Mouse (Mus musculus) T-helper 2 cell (primary cell): Measurements from ENCODE around the gene Stra6.

Experiments used
- in situ Hi-C: fragments of 300-600 bp; cut with MboI, MseI; formaldehyde crosslinking; loops from one replicate; pipeline ENCODE4 v1.15.1; 2025; ENCODE audit warnings: high pct_unique_total_duplicates

Gene Stra6

DNA sequence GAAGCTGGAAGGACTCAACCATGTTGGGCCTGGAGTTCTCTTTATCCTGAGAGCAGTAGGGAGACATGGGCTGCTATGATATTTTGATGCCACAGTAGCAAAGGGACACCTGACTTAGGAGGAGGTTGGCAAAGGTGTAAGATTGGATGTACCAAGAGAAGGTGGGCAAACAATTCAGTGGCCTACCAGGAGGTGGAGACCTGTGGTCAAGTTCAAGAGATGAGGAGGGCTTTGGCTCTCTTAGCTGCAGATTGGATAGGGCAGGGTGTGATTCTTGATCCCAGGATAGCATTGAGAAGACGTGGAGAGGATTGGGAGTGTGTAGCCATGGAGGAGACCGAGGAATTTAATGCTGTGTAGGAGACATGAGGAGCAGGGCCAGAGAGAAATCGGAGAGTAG is 30.2 kb downstream of the Stra6 start:
- in situ Hi-C loops: no loop called here

DNA sequence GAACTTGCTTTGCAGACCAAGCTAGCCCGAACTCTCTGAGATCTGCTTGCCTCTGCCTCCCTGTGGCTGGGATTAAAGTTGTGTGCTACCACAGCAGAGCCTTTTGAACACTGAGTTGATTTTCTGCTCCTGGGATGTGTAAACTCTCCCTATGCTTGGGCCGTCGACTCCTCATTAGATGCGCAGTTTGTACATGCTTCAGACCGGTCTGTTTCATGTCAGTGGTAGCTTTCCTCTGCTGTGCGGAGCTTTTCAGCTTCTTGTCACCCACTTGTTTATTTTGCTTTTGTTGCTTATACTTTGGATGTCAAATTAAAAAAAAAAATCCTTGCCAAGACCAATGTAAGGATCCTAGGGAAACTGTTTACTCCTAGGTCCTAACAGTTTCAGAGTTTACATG is 32.4 kb downstream of the Stra6 start:
- in situ Hi-C loops: no loop called here

DNA sequence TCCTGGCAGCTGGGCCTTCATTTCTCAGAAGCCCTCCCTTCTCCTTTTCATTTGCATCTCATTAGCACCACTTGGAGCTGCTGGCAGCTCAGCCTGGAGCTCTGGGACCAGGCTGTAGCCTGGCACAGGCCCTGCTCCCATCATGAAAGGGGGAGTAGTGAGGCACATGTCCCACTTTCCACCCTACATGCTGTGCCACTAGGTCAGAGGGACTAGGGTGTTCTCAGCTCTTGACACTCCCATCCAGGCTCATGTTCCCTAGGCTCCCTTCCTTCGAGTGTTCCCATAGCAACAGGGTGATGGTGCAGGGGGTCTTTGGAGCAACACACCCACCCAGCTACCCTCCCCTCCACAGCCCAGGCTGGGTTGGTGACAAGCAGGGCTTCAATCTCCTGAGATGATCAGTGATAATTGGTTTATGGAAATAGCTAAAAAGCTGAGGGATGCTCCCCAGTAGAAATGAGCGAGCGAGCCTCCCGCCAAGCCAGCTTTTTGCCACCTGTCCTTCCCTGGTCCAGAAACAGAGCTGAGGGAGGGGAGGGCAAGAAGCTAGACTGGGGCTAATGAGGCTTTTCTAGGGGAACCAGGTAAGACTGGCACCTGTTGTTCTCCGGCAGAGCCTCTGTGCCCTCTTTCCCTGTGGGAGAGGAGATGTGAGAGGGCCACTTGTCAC is 33.2 kb downstream of the Stra6 start:
- in situ Hi-C loops: no loop called here

DNA sequence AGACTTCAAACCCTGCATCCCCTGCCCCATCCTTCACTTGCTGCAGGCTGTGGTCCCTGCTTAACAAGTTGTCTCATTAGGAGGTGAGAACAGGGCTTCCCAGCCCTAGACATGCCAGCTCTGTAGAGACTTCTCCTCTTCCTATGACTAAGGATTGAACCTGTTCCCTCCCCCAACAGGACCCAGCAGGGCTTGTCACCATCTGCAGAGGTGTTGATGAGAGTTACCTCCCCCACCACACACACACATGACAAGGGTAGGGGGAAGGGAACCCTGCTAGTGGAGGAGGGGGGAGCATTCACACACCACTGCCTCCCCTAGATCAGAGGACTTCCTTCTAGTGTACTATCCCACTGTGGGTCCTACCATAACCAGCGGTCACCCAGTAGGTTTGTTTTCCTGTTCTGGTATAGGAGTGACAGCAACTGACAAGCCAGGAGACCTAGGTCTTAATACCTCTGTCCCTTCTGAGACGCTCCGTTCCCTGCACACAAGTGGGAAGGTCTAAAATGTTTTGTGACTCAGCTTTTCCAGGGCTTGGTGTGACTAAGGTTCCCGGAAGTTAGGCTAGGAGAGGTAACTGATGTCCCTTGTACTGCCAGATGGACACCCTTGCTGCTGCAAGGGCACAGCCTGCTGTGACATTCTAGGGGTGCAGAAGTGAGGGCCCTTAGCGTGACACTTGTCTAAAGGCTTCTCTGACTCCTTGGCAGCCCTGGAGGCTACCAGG is 36.4 kb downstream of the Stra6 start:
- in situ Hi-C loops: no loop called here

DNA sequence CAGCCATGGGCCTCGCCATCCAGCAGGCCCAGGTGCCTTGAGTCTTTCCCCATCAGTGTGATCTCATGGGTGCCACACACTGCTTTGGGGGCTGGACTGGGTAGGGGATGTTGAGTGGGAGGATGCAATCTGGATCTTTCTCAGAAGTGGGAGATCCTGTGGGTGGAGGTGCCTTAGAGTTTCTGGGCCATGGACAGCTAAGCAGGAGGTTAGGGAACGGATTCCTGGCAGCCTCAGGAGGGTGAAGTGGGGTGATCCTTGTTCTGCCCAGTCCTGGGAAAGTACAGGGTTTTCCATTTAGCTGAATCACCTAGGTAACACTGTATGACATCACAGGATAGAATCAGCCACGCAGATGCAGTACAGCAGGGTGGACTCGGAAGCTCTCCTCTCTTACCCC is 38.4 kb downstream of the Stra6 start:
- in situ Hi-C loops: no loop called here

DNA sequence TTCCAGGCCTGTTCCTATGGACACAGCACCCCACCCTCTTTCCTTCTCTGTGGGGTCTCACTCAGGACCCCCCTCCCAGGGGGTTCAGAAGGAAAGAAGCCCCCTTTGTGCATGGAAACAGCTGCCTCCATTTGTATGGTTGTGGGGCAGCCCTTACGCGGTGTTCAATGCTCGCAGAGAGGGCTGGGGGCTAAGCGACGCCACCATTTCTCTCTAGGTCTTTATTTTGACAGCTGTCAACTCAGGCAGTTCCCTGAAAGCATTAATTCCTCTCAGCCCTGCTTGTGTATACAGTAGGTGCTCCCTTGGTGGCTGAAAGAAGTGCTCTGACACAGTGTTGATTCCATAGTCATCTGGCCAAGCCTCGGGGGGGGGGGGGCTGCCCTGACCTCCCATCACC is 40.1 kb downstream of the Stra6 start:
- in situ Hi-C loops: no loop called here

DNA sequence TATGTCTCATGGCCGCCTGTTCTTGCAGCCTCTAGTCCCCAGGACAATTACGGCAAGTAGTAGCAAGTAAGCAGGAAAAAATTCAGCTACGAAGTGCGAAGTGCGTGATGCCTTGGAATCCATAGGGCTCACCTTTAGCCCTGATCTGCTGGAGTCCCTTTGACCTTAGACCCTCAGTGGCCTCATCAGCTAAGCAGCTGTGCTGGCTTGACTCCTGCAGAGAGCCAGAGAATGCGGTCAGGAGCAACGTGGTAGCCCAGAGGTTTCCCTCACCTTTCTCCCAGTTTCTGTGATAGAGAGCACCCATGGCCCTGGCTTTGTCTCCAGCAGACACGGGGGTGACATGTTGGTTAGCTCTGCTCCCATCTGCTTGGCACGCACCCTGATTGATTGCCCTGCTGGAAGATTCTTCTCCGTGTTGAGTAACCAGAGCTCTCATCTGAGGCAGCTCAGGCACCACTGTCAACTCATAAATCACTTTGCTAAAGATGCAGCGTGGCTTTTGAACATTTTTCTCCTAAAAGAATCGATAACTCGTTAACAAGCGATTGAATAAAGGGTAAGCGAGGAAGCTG is 42.1 kb downstream of the Stra6 start:
- in situ Hi-C loops: no loop called here

DNA sequence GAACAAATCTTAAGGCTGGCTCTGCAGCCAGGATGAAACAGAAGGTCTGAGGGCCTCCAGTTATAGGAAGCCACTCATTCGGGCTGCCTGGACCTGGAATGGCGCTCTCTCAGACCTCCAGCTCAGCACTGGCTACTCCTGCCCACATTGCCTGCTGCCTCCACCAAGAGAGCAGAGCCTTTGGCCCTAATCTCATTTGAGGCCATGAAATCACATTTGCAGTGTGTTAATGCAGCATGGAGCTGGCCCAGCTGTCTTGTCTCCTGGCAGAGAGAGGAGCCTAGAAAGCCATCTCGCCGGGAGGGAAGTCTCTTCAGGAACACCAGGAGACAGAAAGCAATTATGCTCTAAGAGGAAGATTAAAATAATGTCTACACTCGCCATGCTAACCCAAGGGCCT is 43.9 kb downstream of the Stra6 start:
- in situ Hi-C loops: no loop called here

DNA sequence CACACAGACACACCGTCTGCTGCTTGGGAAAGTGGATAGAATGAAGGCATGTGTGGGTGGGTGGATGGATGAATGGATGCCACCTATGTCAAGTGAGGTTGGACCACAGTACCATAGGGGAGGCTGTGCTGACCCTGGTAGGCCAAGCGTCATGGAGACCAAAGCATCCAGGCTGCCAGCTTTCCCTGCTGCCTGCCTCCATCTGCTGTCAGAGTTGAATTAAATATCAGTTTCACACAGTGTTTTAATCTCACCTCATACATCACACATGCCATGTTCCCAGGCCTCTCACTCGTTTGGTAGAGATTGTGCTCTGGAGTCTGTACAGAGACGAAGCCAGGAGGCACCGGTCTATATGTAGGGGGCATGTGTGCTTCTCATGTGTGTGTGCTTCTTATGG is 47.2 kb downstream of the Stra6 start:
- in situ Hi-C loops: loop anchor here (10.0 kb wide), 1 partner anchor 246 kb away; no protein-coding TSS in a partner anchor

DNA sequence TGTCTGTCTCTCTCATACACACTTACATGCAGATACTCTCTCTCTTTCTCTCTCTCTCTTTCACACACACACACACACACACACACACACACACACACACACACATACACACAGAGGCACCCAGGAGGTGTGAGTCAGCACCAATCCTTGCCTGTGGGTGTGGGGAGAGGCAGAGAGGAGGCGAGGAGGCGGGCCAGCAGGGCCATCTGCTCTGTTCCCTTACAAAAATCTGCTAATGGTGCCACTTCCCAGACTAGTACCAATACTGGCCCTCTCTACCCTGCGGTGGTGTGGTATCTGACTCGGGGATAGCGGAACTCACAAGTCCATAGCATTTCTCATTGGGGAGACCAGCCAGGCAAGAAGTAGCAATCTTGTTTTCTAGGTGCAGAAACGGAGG is 47.8 kb downstream of the Stra6 start:
- in situ Hi-C loops: loop anchor here (10.0 kb wide), 1 partner anchor 247 kb away; no protein-coding TSS in a partner anchor

DNA sequence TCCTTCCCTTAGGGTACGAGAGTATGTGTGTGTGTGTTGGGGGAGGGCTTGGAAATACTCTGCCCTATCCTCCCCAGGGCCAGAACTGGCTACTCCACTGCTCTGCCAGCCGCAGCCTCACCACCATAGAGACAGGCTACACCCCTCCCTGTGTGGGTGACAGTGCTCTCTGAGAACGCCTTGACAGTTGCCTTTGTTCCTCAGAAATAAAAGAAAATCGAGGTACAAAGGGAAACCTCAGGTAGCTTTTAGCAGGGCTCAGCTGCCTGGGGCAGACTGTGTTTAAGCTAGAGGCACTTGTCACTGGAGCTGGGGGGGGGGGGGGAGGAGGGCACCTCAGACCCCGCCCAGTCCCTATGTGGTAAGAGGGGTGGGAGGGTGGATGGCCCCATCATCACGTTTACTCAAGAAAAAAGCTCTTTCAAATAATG is 48.7 kb downstream of the Stra6 start:
- in situ Hi-C loops: loop anchor here (10.0 kb wide), 1 partner anchor 248 kb away; no protein-coding TSS in a partner anchor

DNA sequence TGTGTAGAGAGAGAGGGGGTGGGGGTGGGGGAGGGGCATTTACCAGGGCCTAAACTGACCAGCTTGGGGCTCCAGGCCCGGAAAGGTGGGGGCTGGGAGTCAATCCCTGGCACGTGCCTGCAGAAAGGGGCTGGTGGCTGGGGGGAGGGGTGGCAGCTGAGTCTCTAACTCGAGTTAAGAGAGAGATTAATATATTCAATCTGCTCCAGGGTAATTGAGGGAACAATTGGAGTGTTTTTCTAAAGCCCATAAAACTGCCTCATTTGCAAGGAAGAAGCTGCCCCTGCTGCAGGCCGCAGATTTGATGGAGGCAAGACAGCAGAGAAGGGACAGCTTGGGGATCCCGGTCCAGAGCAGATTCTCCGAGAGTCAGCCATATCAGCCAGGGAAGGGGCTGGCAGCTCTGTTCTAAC is 49.3 kb downstream of the Stra6 start:
- in situ Hi-C loops: loop anchor here (10.0 kb wide), 1 partner anchor 248 kb away; no protein-coding TSS in a partner anchor

DNA sequence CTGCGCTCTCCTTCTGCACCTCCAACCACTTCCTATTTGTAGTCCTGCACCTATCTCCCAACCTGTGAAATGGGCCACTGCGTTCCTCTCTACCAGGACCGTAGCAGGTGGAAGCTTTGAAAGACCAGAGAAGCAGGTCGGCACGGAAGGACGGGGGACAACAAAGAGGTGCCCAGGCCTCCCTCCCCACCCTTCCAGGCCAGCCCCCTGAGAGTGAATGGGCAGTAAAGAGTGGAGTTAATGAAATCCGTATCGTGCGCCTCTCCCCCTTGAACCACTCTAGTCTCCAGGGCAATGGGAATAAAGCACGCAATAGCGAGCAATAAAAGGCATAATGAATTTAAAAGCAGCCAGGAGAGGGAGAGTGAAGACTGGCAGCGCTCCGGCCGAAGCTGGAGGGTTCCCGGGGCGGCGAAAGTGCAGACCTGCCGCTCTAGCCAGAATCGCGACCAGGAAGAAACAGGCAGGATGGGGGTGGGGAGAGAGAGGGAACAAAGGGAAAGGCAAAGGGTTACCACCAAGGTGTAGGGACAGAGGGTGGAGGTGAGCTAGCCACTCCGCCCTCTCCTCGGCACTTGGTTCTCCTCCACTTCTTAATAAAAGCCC is 49.8 kb downstream of the Stra6 start:
- in situ Hi-C loops: loop anchor here (10.0 kb wide), 1 partner anchor 249 kb away; no protein-coding TSS in a partner anchor

DNA sequence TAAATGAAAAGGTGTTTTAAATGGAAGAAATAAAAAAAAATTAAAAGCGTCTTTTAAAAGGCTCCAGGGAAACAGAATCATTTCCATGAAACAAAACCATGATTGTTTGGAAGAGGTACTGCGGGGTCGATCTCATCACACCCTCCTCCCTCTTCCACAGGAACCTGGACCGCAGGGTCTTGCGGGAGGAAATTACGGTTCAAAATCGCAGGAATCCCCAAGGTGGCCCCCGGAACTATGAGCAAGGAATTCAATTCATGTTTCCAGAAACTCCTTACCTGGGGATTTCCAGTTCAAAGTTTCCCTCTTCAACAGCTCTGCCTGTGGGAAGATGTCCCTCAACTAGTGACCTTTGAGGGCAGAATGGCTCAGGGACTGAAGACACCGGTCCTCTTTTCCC is 50.4 kb downstream of the Stra6 start:
- in situ Hi-C loops: loop anchor here (10.0 kb wide), 1 partner anchor 249 kb away; no protein-coding TSS in a partner anchor

DNA sequence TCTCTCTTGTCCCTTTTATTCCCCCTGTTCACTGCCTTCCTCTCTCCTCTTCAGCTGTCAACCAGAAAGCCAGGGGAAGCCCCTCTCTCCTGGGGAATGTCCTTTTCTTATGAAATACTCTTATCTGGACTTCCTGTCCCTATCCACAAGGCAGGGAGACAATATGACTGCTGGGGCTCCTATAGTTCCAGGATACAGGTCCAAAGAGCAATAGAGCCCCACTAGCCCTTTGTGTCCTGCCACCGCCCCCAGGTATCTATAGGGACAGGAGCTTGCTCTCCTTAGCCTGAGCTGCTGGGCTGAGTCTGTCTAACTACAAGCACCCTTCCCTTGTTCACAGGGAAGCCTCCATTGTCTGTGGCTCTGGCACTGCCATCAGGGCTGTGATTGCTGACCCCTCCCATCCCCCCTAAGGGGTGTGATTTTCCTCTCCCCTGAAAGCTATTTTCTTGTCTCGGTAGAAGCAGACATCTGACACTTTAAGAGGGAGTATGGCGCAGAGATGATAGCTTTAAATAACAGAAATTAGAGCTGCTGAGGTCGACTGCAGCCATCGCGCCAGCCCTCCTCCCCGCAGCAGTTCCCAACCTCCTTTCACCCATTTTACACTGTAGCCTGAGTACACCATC is 51.8 kb downstream of the Stra6 start:
- in situ Hi-C loops: loop anchor here (10.0 kb wide), 1 partner anchor 251 kb away; no protein-coding TSS in a partner anchor

DNA sequence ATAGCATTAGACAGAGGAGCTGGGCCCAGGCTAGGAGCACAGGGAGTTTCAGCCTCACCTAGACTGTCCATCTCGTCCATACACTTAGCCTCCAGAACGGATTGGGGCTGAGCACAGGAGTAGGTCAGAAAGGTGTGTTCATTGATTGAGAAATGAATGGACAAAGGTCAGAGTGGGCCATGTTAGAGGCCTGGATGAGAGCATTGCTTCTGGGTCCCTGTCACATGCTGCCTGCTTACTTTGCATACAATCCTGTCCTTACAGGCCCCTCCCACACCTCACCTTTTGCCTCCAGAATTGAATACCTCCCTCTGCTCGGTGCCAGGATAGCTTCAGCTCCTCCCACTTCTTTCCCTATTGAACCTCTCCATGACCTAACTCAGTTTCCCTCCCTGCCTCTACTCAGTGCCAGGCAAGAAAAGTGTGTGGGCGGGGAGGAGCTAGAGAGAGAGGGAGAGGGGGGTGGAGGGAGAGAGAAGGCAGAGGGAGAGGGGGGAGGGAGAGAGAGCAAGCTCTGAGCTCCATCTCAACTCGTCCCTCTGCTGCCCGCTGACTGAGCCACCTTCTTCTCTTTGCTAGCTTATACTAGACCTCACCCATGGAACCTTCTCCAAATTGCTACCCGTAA is 52.5 kb downstream of the Stra6 start:
- in situ Hi-C loops: loop anchor here (10.0 kb wide), 1 partner anchor 251 kb away; no protein-coding TSS in a partner anchor

DNA sequence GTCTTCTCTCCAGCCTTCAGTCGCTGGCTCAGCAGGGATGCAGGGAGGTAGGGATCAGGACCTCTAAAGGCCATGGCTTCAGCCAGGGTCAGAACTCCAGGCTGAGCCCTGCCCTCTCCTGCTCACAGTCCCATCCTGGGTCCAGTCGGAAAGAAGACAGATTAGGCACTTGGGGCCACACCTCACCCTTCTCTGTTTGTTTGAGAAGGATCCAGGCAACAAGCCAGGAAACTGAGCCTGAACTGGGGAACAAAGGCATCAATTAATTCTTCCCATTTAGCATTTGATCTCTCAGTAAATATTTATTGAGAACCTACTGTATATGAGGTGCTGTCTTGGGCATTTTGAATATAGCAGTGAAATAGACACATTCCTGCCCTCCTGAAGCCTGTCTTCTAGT is 55.1 kb downstream of the Stra6 start, which contains the start of gene Ccdc33:
Gene Ccdc33, minus strand, starts transcription at position 153 of the 400 bp plus-strand sequence.
- in situ Hi-C loops: loop anchor here (10.0 kb wide), 1 partner anchor 254 kb away; no protein-coding TSS in a partner anchor

DNA sequence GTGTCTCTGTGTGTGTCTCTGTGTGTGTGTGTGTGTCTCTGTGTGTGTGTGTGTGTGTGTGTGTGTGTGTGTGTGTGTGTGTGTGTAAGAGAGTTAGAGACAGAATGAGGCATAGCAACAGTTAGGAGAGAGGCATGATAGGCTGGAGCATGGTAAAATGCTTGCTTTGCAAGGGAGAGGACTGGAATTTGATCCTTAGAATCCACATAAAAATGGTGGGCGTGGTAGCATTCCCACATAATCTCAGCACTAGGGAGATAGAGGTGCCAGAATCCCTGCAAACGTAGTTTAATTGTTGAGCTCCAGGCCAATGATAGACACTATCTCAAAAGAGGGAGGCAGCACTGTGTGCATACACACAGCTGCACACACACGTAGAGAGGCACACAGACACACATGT is 61.5 kb downstream of the Stra6 start:
- in situ Hi-C loops: no loop called here

DNA sequence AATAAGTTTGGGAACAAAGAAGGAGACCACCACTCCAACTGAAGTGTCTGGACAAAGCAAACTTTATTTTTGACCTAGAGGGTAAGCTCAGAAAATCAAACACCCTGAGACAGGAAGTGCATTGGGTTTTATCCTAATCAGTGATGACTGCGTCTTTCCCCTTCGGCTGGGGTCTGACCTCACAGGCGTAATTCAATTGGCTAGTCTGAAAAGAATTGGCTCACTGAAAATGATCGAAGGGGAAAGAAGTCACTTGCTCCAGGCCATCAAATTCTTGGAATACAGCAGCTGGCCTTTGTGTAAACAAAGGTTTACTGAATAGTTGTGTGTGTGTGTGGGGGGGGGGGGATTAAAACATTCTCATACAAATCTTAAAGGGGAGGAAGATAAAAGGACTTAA is 62.2 kb downstream of the Stra6 start:
- in situ Hi-C loops: no loop called here

DNA sequence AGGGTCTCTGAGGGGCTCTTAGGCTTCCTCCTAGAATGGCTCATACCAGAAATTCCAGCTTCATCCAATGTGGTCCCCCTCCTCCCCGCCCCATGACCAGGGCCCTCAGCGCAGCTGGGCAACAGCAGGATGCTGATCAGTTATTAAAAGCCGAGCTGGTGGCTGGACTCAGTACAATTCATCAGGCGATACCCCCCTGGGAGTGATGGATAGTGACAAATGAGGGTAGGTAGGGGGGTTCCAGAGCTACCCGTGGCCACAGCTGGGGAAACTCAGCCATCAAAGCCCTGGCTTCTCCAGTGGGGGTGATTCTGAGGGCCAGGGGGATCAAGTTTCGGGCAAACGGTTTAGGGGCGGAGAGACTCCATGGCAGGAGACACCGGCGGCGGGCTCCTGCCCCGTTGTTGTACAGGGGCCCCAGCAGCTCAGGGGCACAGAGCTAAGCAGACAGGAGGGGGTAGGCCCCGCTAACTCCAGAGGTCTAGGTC is 65.4 kb downstream of the Stra6 start:
- in situ Hi-C loops: no loop called here

DNA sequence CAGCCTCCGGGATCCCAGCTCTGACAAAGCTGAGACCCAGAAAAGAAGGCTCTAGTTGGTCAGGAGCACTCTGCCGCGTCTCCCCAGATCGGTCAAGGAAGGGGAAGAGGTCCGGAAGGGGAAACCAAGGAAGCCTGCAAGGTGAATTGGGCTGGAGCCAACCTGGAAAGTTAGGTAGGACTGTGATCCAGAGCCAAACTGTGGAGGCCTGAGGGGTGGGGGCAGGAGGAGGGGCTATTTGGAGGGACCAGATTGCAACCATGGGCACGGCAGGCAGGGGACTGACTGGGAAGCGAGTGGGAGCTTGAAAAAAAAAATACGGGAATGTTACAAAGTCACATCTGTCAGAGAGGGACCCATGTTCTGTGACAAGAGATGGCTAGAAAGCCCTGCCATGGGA is 65.9 kb downstream of the Stra6 start:
- in situ Hi-C loops: no loop called here
